Mouse (Mus musculus) liver, postnatal 0 days (tissue): ENCODE measurements at regions not wholly inside any gene's neighbourhood (a gene's known extent, or its start where the extent isn't known, plus 50 kb on each side); places are given as distances from the start of the nearest gene placed in this dataset.

Experiments
- CTCF ChIP-seq: sonication (generic); IDR thresholded peaks from 2 replicates; pipeline ENCODE4 v1.5.1; 2016; ENCODE audit warnings: antibody characterized with exemption, low read depth
- EP300 ChIP-seq: IDR thresholded peaks from 2 replicates; pipeline ENCODE4 v1.6.1; 2016; ENCODE audit warnings: antibody characterized with exemption, low read depth, mild to moderate bottlenecking

GRCm38 (mm10) chr1:73566770-73567169, 551.1 kb upstream of the Tnp1 start:
- TF ChIP-seq CTCF (no peak), EP300 (no peak)
